Mouse (Mus musculus) liver, embryonic 12.5 days (tissue): ENCODE results near the gene Sox5. TPM values are rescaled to one million over a fixed set of nuclear protein-coding genes. Genes with fewer than 3 reads are reported as not detected.
A peak's percentile ranks its signal among the peaks of the same experiment; 100 is the strongest.

Source experiments
- ATAC-seq: fragments of 200-750 bp; cut with Nextera tagmentation; 2 replicates; pipeline ENCODE4 v1.8.0; 2017; ENCODE audit warnings: moderate number of reproducible peaks, mild to moderate bottlenecking, moderate library complexity
- H3K27ac ChIP-seq: fragments of 300-500 bp; sonication (generic); 2 replicates; pipeline ENCODE4 v1.5.1; 2016; ENCODE audit warnings: mild to moderate bottlenecking
- H3K27me3 ChIP-seq: fragments of 300-500 bp; sonication (generic); replicated peaks from 2 replicates; pipeline ENCODE4 v1.6.1; 2016; ENCODE audit warnings: mild to moderate bottlenecking, moderate library complexity
- H3K36me3 ChIP-seq: fragments of 300-500 bp; sonication (generic); 2 replicates; pipeline ENCODE4 v1.6.1; 2016; ENCODE audit warnings: mild to moderate bottlenecking, moderate library complexity
- H3K4me1 ChIP-seq: fragments of 300-500 bp; sonication (generic); 2 replicates; pipeline ENCODE4 v1.6.1; 2016
- H3K4me2 ChIP-seq: fragments of 300-500 bp; sonication (generic); 2 replicates; pipeline ENCODE4 v1.6.1; 2016; ENCODE audit warnings: mild to moderate bottlenecking, moderate library complexity
- H3K4me3 ChIP-seq: fragments of 300-500 bp; sonication (generic); 2 replicates; pipeline ENCODE4 v1.5.1; 2016; ENCODE audit warnings: mild to moderate bottlenecking, moderate library complexity
- H3K9ac ChIP-seq: fragments of 300-500 bp; sonication (generic); 2 replicates; pipeline ENCODE4 v1.6.1; 2016; ENCODE audit warnings: mild to moderate bottlenecking, moderate library complexity
- H3K9me3 ChIP-seq: fragments of 300-500 bp; sonication (generic); replicated peaks from 2 replicates; pipeline ENCODE4 v1.6.1; 2016; ENCODE audit warnings: mild to moderate bottlenecking, moderate library complexity
- WGBS: fragments of 180-500 bp; shearing (Covaris S2); methylation state at CpG from one replicate; pipeline ENCODE4 v1.1.7; 2016; ENCODE audit not compliant: insufficient replicate concordance; 5-methylcytosine and 5-hydroxymethylcytosine counted together
- polyA plus RNA-seq: library from polyadenylated mRNA; unstranded; fragments of >200 nt; fragmentation: Nextera tagmentation; extraction: Ambion mirVana; gene quantifications from 2 replicates; pipeline ENCODE4 v1.2.1, GENCODE M21; 2016

Gene Sox5
- polyA plus RNA-seq, 1 experiment from 2014 or later = 6.2 TPM

- Histone ChIP-seq H3K4me1 (no peaks in the 10 kb centered on the region), H3K27ac (no peak overlapping the region), H3K4me3 (no peak overlapping the region), H3K36me3 (no peaks in the 10 kb centered on the region), H3K27me3 (no peaks in the 10 kb centered on the region), H3K4me2 (no peak overlapping the region), H3K9ac (no peak overlapping the region), H3K9me3 (no peaks in the 10 kb centered on the region)
- WGBS = 74% methylated on average over 12 of the region's 12 CpGs
- ATAC-seq = no peak
Observed at GRCm38 (mm10) chr6:144168696-144169476, 612.9 kb downstream of the Sox5 start.

- Histone ChIP-seq H3K9me3 (no peaks in the 10 kb centered on the region), H3K4me1 (no peaks in the 10 kb centered on the region), H3K36me3 (no peaks in the 10 kb centered on the region), H3K27ac (no peak overlapping the region), H3K4me2 (no peak overlapping the region), H3K9ac (no peak overlapping the region), H3K4me3 (no peak overlapping the region), H3K27me3 (no peaks in the 10 kb centered on the region)
- ATAC-seq = no peak
- 82% methylated on average over 7 of the region's 7 CpGs for WGBS
Observed at GRCm38 (mm10) chr6:144167058-144167457, 614.7 kb downstream of the Sox5 start.

- H3K4me2 ChIP-seq = no peak overlapping the region
- 71% methylated on average over 8 of the region's 8 CpGs for WGBS
- ATAC-seq = no peak
- no peak overlapping the region for H3K27ac ChIP-seq
- no peaks in the 10 kb centered on the region for H3K4me1 ChIP-seq
- no peaks in the 10 kb centered on the region for H3K27me3 ChIP-seq
- no peaks in the 10 kb centered on the region for H3K36me3 ChIP-seq
- no peaks in the 10 kb centered on the region for H3K9me3 ChIP-seq
- no peak overlapping the region for H3K9ac ChIP-seq
- H3K4me3 ChIP-seq = no peak overlapping the region
Observed at GRCm38 (mm10) chr6:144166651-144167050, 615.1 kb downstream of the Sox5 start.

GRCm38 (mm10) chr6:144166104-144166503 lies 615.7 kb downstream of the Sox5 start:
- Histone ChIP-seq H3K27ac (no peak overlapping the region), H3K4me1 (no peaks in the 10 kb centered on the region), H3K27me3 (no peaks in the 10 kb centered on the region), H3K9ac (no peak overlapping the region), H3K36me3 (no peaks in the 10 kb centered on the region), H3K4me3 (no peak overlapping the region), H3K9me3 (no peaks in the 10 kb centered on the region), H3K4me2 (no peak overlapping the region)
- ATAC-seq = no peak
- WGBS = 68% methylated on average over 8 of the region's 8 CpGs

GRCm38 (mm10) chr6:144163501-144163900 lies 618.3 kb downstream of the Sox5 start:
- H3K4me1 ChIP-seq = no peaks in the 10 kb centered on the region
- H3K4me3 ChIP-seq = no peak overlapping the region
- no peak overlapping the region for H3K4me2 ChIP-seq
- no peak for ATAC-seq
- H3K9me3 ChIP-seq = no peaks in the 10 kb centered on the region
- H3K27me3 ChIP-seq = no peaks in the 10 kb centered on the region
- WGBS = 74% methylated on average over 9 of the region's 9 CpGs
- H3K36me3 ChIP-seq = no peaks in the 10 kb centered on the region
- no peak overlapping the region for H3K27ac ChIP-seq
- no peak overlapping the region for H3K9ac ChIP-seq

- Histone ChIP-seq H3K4me2 (no peak overlapping the region), H3K9me3 (no peaks in the 10 kb centered on the region), H3K4me1 (no peaks in the 10 kb centered on the region), H3K36me3 (no peaks in the 10 kb centered on the region), H3K9ac (no peak overlapping the region), H3K4me3 (no peak overlapping the region), H3K27me3 (no peaks in the 10 kb centered on the region), H3K27ac (no peak overlapping the region)
- ATAC-seq = no peak
- WGBS = 78% methylated on average over 12 of the region's 12 CpGs
Observed at GRCm38 (mm10) chr6:144158637-144159036, 623.1 kb downstream of the Sox5 start.

- Histone ChIP-seq H3K4me2 (no peak overlapping the region), H3K9ac (no peak overlapping the region), H3K27me3 (no peaks in the 10 kb centered on the region), H3K9me3 (no peaks in the 10 kb centered on the region), H3K27ac (no peak overlapping the region), H3K4me3 (no peak overlapping the region), H3K4me1 (peaks cover 13% of the 10 kb centered on the region; the same call in 1 of the 2 replicates), H3K36me3 (no peaks in the 10 kb centered on the region)
- 65% methylated on average over 9 of the region's 9 CpGs for WGBS
- ATAC-seq = no peak
Observed at GRCm38 (mm10) chr6:144154892-144155424, 626.8 kb downstream of the Sox5 start.

GRCm38 (mm10) chr6:144151957-144152356 lies 629.8 kb downstream of the Sox5 start:
- WGBS = 21% methylated on average over 3 of the region's 3 CpGs
- no peaks in the 10 kb centered on the region for H3K27me3 ChIP-seq
- H3K4me1 ChIP-seq = peaks cover 13% of the 10 kb centered on the region; the same call in 1 of the 2 replicates
- H3K9me3 ChIP-seq = no peaks in the 10 kb centered on the region
- no peaks in the 10 kb centered on the region for H3K36me3 ChIP-seq
- H3K27ac ChIP-seq = no peak overlapping the region
- no peak overlapping the region for H3K9ac ChIP-seq
- no peak overlapping the region for H3K4me3 ChIP-seq
- ATAC-seq = peak; percentile 86
- H3K4me2 ChIP-seq = no peak overlapping the region

- Histone ChIP-seq H3K4me3 (no peak overlapping the region), H3K9ac (no peak overlapping the region), H3K4me2 (no peak overlapping the region), H3K9me3 (no peaks in the 10 kb centered on the region), H3K36me3 (no peaks in the 10 kb centered on the region), H3K4me1 (peaks cover 13% of the 10 kb centered on the region; the same call in 1 of the 2 replicates), H3K27ac (no peak overlapping the region), H3K27me3 (no peaks in the 10 kb centered on the region)
- ATAC-seq = no peak
- 60% methylated on average over 10 of the region's 10 CpGs for WGBS
Observed at GRCm38 (mm10) chr6:144151075-144151474, 630.7 kb downstream of the Sox5 start.

GRCm38 (mm10) chr6:144137397-144137796 lies 644.4 kb downstream of the Sox5 start:
- H3K9me3 ChIP-seq = no peaks in the 10 kb centered on the region
- no peak for ATAC-seq
- H3K4me3 ChIP-seq = no peak overlapping the region
- H3K9ac ChIP-seq = no peak overlapping the region
- no peak overlapping the region for H3K4me2 ChIP-seq
- H3K36me3 ChIP-seq = no peaks in the 10 kb centered on the region
- no peaks in the 10 kb centered on the region for H3K27me3 ChIP-seq
- no peak overlapping the region for H3K27ac ChIP-seq
- H3K4me1 ChIP-seq = no peaks in the 10 kb centered on the region
- WGBS = 77% methylated on average over 5 of the region's 5 CpGs

- H3K9ac ChIP-seq = no peak overlapping the region
- no peaks in the 10 kb centered on the region for H3K9me3 ChIP-seq
- H3K4me3 ChIP-seq = no peak overlapping the region
- no peak overlapping the region for H3K4me2 ChIP-seq
- WGBS = 63% methylated on average over 4 of the region's 4 CpGs
- H3K27me3 ChIP-seq = no peaks in the 10 kb centered on the region
- no peaks in the 10 kb centered on the region for H3K36me3 ChIP-seq
- H3K4me1 ChIP-seq = no peaks in the 10 kb centered on the region
- H3K27ac ChIP-seq = no peak overlapping the region
- no peak for ATAC-seq
Observed at GRCm38 (mm10) chr6:144136894-144137293, 644.9 kb downstream of the Sox5 start.

GRCm38 (mm10) chr6:144129927-144130326 lies 651.9 kb downstream of the Sox5 start:
- Histone ChIP-seq H3K4me3 (no peak overlapping the region), H3K36me3 (no peaks in the 10 kb centered on the region), H3K27me3 (no peaks in the 10 kb centered on the region), H3K9ac (no peak overlapping the region), H3K27ac (no peak overlapping the region), H3K9me3 (no peaks in the 10 kb centered on the region), H3K4me2 (no peak overlapping the region), H3K4me1 (no peaks in the 10 kb centered on the region)
- 80% methylated on average over 12 of the region's 12 CpGs for WGBS
- no peak for ATAC-seq
